Mouse (Mus musculus) liver, adult 2 months (tissue): ENCODE results near the gene 5730409E04Rik. TPM values are rescaled to one million over a fixed set of nuclear protein-coding genes. Genes with fewer than 3 reads are reported as not detected.

Experiments used
- DNase-seq: peaks from one replicate; pipeline ENCODE4 v3.0.0-alpha.2; 2011; ENCODE audit warnings: low read depth, low spot score; ENCODE audit errors: extremely low read depth
- H3K27ac ChIP-seq: fragments of 200-500 bp; replicated peaks from 2 replicates; pipeline ENCODE4 v1.5.1; 2012; ENCODE audit warnings: low read depth, mild to moderate bottlenecking, control low read depth, inconsistent platforms, low read length; ENCODE audit not compliant: insufficient read depth
- H3K27me3 ChIP-seq: fragments of 200-500 bp; 2 replicates; pipeline ENCODE4 v1.6.1; 2012; ENCODE audit warnings: mild to moderate bottlenecking, moderate library complexity, low read length, inconsistent platforms; ENCODE audit not compliant: control insufficient read depth, insufficient read depth
- H3K36me3 ChIP-seq: fragments of 200-500 bp; 2 replicates; pipeline ENCODE4 v1.6.1; 2012; ENCODE audit warnings: low read length, inconsistent platforms; ENCODE audit not compliant: control insufficient read depth, insufficient read depth
- H3K4me1 ChIP-seq: fragments of 200-500 bp; 2 replicates; pipeline ENCODE4 v1.6.1; 2011; ENCODE audit warnings: low read length; ENCODE audit not compliant: control insufficient read depth, insufficient read depth
- H3K4me3 ChIP-seq: fragments of 200-500 bp; 2 replicates; pipeline ENCODE4 v1.5.1; 2011; ENCODE audit warnings: low read depth, mild to moderate bottlenecking, control low read depth, low read length, moderate library complexity; ENCODE audit not compliant: insufficient read depth
- H3K79me2 ChIP-seq: fragments of 200-500 bp; 2 replicates; pipeline ENCODE4 v1.6.1; 2012; ENCODE audit warnings: inconsistent platforms, mild to moderate bottlenecking, low read length, moderate library complexity; ENCODE audit not compliant: control insufficient read depth, insufficient read depth
- H3K9ac ChIP-seq: fragments of 200-500 bp; 2 replicates; pipeline ENCODE4 v1.6.1; 2012; ENCODE audit warnings: low read depth, mild to moderate bottlenecking, control low read depth, inconsistent platforms, low read length
- CTCF ChIP-seq: fragments of 200-500 bp; IDR thresholded peaks from 2 replicates; pipeline ENCODE4 v1.5.1; 2011; ENCODE audit warnings: low read depth, low read length, control low read depth
- POLR2A ChIP-seq: fragments of 200-500 bp; IDR thresholded peaks from 2 replicates; pipeline ENCODE4 v1.6.1; 2011; ENCODE audit warnings: low read length, control low read depth; ENCODE audit not compliant: insufficient read depth; ENCODE audit errors: extremely low read depth
- WGBS: fragments of 180-500 bp; shearing (Covaris S2); methylation state at CpG from one replicate; pipeline ENCODE4 v1.1.7; 2018; 5-methylcytosine and 5-hydroxymethylcytosine counted together
- polyA plus RNA-seq: library from polyadenylated mRNA; depleted of rRNA; stranded (reverse); fragments of >200 nt; gene quantifications from 2 replicates; pipeline ENCODE4 v1.2.3, GENCODE M21; 2012; rRNA removed
- total RNA-seq: library from RNA; depleted of rRNA; stranded (reverse); fragments of >200 nt; gene quantifications from 2 replicates; pipeline ENCODE4 v1.2.3, GENCODE M21; 2014; rRNA removed

Gene 5730409E04Rik
- total and polyA plus RNA-seq, 2 experiments, result 3.3 to 4.8 TPM

DNA sequence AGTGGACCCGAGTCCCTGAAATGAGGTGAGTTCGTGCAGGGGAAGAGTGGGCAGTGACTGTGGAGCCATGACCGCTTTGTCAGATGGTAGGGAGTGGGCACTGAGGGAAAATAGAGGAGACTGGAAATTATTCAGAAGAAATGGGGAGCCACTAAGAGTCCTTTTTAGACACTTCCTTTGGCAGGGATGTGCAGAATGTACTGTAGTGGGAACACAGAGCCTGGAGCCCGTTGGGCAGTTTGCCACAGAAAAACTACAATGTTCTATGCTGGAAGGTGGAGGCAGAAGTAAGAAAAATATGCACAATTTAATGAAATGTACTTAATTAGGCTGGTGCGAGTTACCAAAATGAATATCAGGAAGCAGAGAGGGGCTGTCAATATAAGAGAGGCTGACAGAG is 43.5 kb downstream of the 5730409E04Rik start:
- no peak overlapping the region for H3K27ac ChIP-seq
- 66% methylated on average over 5 of the region's 5 CpGs for WGBS
- no peak overlapping the region for H3K9ac ChIP-seq
- H3K36me3 ChIP-seq, result no peaks in the 10 kb centered on the region
- no peak overlapping the region for H3K4me3 ChIP-seq
- no peaks in the 10 kb centered on the region for H3K4me1 ChIP-seq
- TF ChIP-seq POLR2A, result no peak
- TF ChIP-seq CTCF, result no peak
- H3K79me2 ChIP-seq, result no peaks in the 10 kb centered on the region
- no peak for DNase-seq
- 0 out of 2 replicates have a peak, but pooled peaks cover 2% of the 10 kb centered on the region for H3K27me3 ChIP-seq

DNA sequence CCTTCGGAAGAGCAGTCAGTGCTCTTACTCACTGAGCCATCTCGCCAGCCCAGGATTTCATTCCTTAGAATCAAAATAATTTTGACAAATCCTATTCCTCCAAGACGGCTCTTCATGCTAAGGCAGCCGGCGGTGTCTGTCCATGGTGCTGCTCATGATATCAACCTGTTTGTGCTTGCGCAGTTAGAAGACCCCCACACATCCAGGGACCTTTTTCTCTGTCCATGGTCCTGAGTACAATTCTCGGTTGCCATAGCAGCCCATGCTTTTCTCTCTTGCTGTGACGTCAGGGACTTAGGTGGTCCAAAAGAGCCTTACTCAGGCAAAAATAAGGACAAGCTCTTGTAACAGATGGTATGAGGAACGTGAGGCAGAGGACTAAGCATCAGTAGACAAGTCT is 45.7 kb downstream of the 5730409E04Rik start:
- Histone ChIP-seq H3K79me2 (no peaks in the 10 kb centered on the region), H3K27me3 (0 out of 2 replicates have a peak, but pooled peaks cover 2% of the 10 kb centered on the region), H3K9ac (no peak overlapping the region), H3K4me3 (no peak overlapping the region), H3K4me1 (no peaks in the 10 kb centered on the region), H3K36me3 (no peaks in the 10 kb centered on the region), H3K27ac (no peak overlapping the region)
- DNase-seq, result no peak
- TF ChIP-seq POLR2A, result no peak
- TF ChIP-seq CTCF, result no peak
- 9% methylated on average over 9 of the region's 9 CpGs for WGBS

DNA sequence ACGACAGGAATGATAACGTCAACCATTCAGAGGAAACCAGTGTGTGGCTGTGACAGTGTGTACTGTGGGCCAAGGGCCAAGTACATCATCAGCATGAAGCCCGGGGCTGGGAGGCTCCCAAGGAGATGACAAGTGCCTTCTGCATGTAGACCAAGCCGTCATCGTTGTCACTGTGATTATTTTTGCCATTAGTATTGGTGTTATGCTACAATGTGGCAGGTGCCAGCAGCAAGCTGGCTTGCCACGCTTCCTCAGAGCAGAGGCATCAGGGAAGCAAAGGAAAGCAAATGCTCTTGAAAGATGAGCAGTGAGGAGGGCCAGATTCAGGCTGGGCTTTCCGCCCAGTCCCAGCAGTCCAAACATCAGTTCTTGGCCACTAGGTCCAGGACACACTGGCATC is 51.6 kb downstream of the 5730409E04Rik start:
- Histone ChIP-seq H3K79me2 (no peaks in the 10 kb centered on the region), H3K9ac (no peak overlapping the region), H3K4me1 (no peaks in the 10 kb centered on the region), H3K27me3 (no peaks in the 10 kb centered on the region), H3K4me3 (no peak overlapping the region), H3K27ac (no peak overlapping the region), H3K36me3 (no peaks in the 10 kb centered on the region)
- 70% methylated on average over 7 of the region's 7 CpGs for WGBS
- no peak for TF ChIP-seq POLR2A
- no peak for TF ChIP-seq CTCF
- DNase-seq, result no peak

Other genes starting within 250 kb of the 5730409E04Rik start
- gene Ago3, start 180.3 kb upstream of the 5730409E04Rik start, total RNA-seq, result 8.6 and 14.3 TPM in 2 replicates
- 4.9 and 5.1 TPM in 2 replicates for gene Ago3, start 180.3 kb upstream of the 5730409E04Rik start, polyA plus RNA-seq
- 6.5 and 9.8 TPM in 2 replicates for gene Ago1, start 141.2 kb upstream of the 5730409E04Rik start, total RNA-seq
- gene Ago1, start 141.2 kb upstream of the 5730409E04Rik start, polyA plus RNA-seq, result 9.7 and 9.8 TPM in 2 replicates
- gene Ago4, start 76.3 kb upstream of the 5730409E04Rik start, total RNA-seq, result 2.2 and 2.3 TPM in 2 replicates
- 0.65 and 0.82 TPM in 2 replicates for gene Ago4, start 76.3 kb upstream of the 5730409E04Rik start, polyA plus RNA-seq
- gene Clspn, start 52.9 kb upstream of the 5730409E04Rik start, total RNA-seq, result 0.28 and 0.40 TPM in 2 replicates
- gene Clspn, start 52.9 kb upstream of the 5730409E04Rik start, polyA plus RNA-seq, result 0.05 and 0.15 TPM in 2 replicates
- 94.4 and 99.1 TPM in 2 replicates for gene Psmb2, start 67.8 kb downstream of the 5730409E04Rik start, total RNA-seq
- 149 and 192 TPM in 2 replicates for gene Psmb2, start 67.8 kb downstream of the 5730409E04Rik start, polyA plus RNA-seq
- not detected in 2 replicates for gene Tfap2e, start 126.4 kb downstream of the 5730409E04Rik start, total RNA-seq
- gene Tfap2e, start 126.4 kb downstream of the 5730409E04Rik start, polyA plus RNA-seq, result not detected in 2 replicates
- 2.4 and 4.2 TPM in 2 replicates for gene Ncdn, start 143.6 kb downstream of the 5730409E04Rik start, total RNA-seq
- gene Ncdn, start 143.6 kb downstream of the 5730409E04Rik start, polyA plus RNA-seq, result 10.0 and 12.8 TPM in 2 replicates
- 8.9 and 12.8 TPM in 2 replicates for gene AU040320, start 143.7 kb downstream of the 5730409E04Rik start, total RNA-seq
- gene AU040320, start 143.7 kb downstream of the 5730409E04Rik start, polyA plus RNA-seq, result 13.0 and 13.7 TPM in 2 replicates